Mouse (Mus musculus) forebrain, embryonic 16.5 days (tissue): ENCODE data around the gene Cr2. TPM values are rescaled to one million over a fixed set of nuclear protein-coding genes. Genes with fewer than 3 reads are reported as not detected.

Experiments used
- ATAC-seq: fragments of 200-750 bp; cut with Nextera tagmentation; 2 replicates; pipeline ENCODE4 v1.8.0; 2017; ENCODE audit warnings: mild to moderate bottlenecking, moderate library complexity
- H3K27ac ChIP-seq: fragments of 300-500 bp; sonication (generic); 2 replicates; pipeline ENCODE4 v1.5.1; 2014; ENCODE audit warnings: low read length, control low read depth
- H3K27me3 ChIP-seq: fragments of 300-500 bp; sonication (generic); replicated peaks from 2 replicates; pipeline ENCODE4 v1.6.1; 2014; ENCODE audit warnings: low read length; ENCODE audit not compliant: control insufficient read depth, insufficient read depth
- H3K36me3 ChIP-seq: fragments of 300-500 bp; sonication (generic); 2 replicates; pipeline ENCODE4 v1.6.1; 2014; ENCODE audit not compliant: control insufficient read depth, insufficient read depth
- H3K4me1 ChIP-seq: fragments of 300-500 bp; sonication (generic); replicated peaks from 2 replicates; pipeline ENCODE4 v1.6.1; 2014; ENCODE audit warnings: low read length; ENCODE audit not compliant: control insufficient read depth, insufficient read depth
- H3K4me2 ChIP-seq: fragments of 300-500 bp; sonication (generic); 2 replicates; pipeline ENCODE4 v1.6.1; 2014; ENCODE audit warnings: mild to moderate bottlenecking, low read length, control low read depth
- H3K4me3 ChIP-seq: fragments of 300-500 bp; sonication (generic); replicated peaks from 2 replicates; pipeline ENCODE4 v1.5.1; 2014; ENCODE audit warnings: mild to moderate bottlenecking, low read length, control low read depth
- H3K9ac ChIP-seq: fragments of 300-500 bp; sonication (generic); replicated peaks from 2 replicates; pipeline ENCODE4 v1.6.1; 2014; ENCODE audit warnings: low read depth, low read length, control low read depth
- H3K9me3 ChIP-seq: fragments of 300-500 bp; sonication (generic); 2 replicates; pipeline ENCODE4 v1.6.1; 2016; ENCODE audit warnings: low read length; ENCODE audit not compliant: control insufficient read depth
- whole genome bisulfite sequencing: fragments of 180-500 bp; shearing (Covaris S2); extraction: QIAGEN DNeasy Blood & Tissue Kit; methylation state at CpG from one replicate; pipeline ENCODE4 v1.1.7; 2014; 5-methylcytosine and 5-hydroxymethylcytosine counted together
- polyA plus RNA-seq: library from polyadenylated mRNA; unstranded; fragments of >200 nt; fragmentation: Nextera tagmentation; extraction: Ambion mirVana; gene quantifications from 2 replicates; pipeline ENCODE4 v1.2.1, GENCODE M21; 2015

Cr2 gene
- polyA plus RNA-seq, 1 experiment from 2014 or later = 1.2 TPM

GRCm38 (mm10) chr1:195129867-195130266, 46.6 kb downstream of the Cr2 start:
- Histone ChIP-seq H3K36me3 (peaks cover 5% of the 10 kb centered on the region), H3K4me1 (peaks cover 12% of the 10 kb centered on the region), H3K9ac (no peak overlapping the region), H3K27ac (no peak overlapping the region), H3K27me3 (no peaks in the 10 kb centered on the region), H3K4me2 (peak overlapping the region; percentile 25; the same call in 1 of the 2 replicates), H3K4me3 (no peak overlapping the region), H3K9me3 (no peaks in the 10 kb centered on the region)
- ATAC-seq = no peak
- 89% methylated on average over 1 of the region's 1 CpGs for WGBS

- no peak overlapping the region for H3K4me3 ChIP-seq
- no peak overlapping the region for H3K27ac ChIP-seq
- peaks cover 12% of the 10 kb centered on the region for H3K36me3 ChIP-seq
- no peak for ATAC-seq
- H3K4me2 ChIP-seq = no peak overlapping the region
- WGBS = 94% methylated on average over 1 of the region's 1 CpGs
- H3K27me3 ChIP-seq = no peaks in the 10 kb centered on the region
- no peaks in the 10 kb centered on the region for H3K4me1 ChIP-seq
- H3K9ac ChIP-seq = no peak overlapping the region
- no peaks in the 10 kb centered on the region for H3K9me3 ChIP-seq
Observed at GRCm38 (mm10) chr1:195114414-195114813, 62.1 kb downstream of the Cr2 start.

- Histone ChIP-seq H3K4me3 (no peak overlapping the region), H3K27ac (no peak overlapping the region), H3K36me3 (peaks cover 12% of the 10 kb centered on the region), H3K4me2 (no peak overlapping the region), H3K27me3 (no peaks in the 10 kb centered on the region), H3K9ac (no peak overlapping the region), H3K4me1 (no peaks in the 10 kb centered on the region), H3K9me3 (no peaks in the 10 kb centered on the region)
- 87% methylated on average over 4 of the region's 4 CpGs for WGBS
- no peak for ATAC-seq
Observed at GRCm38 (mm10) chr1:195113621-195114020, 62.9 kb downstream of the Cr2 start.

- ATAC-seq = no peak
- WGBS = 95% methylated on average over 4 of the region's 4 CpGs
- Histone ChIP-seq H3K9me3 (no peaks in the 10 kb centered on the region), H3K9ac (no peak overlapping the region), H3K36me3 (peaks cover 10% of the 10 kb centered on the region), H3K27me3 (no peaks in the 10 kb centered on the region), H3K4me2 (no peak overlapping the region), H3K4me3 (no peak overlapping the region), H3K4me1 (no peaks in the 10 kb centered on the region), H3K27ac (no peak overlapping the region)
Observed at GRCm38 (mm10) chr1:195100693-195101092, 75.8 kb downstream of the Cr2 start.

GRCm38 (mm10) chr1:195098004-195098403, 78.5 kb downstream of the Cr2 start:
- Histone ChIP-seq H3K27me3 (no peaks in the 10 kb centered on the region), H3K27ac (no peak overlapping the region), H3K4me2 (no peak overlapping the region), H3K9ac (no peak overlapping the region), H3K4me3 (no peak overlapping the region), H3K4me1 (no peaks in the 10 kb centered on the region), H3K36me3 (peaks cover 8% of the 10 kb centered on the region), H3K9me3 (no peaks in the 10 kb centered on the region)
- ATAC-seq = no peak
- 100% methylated on average over 1 of the region's 1 CpGs for WGBS

GRCm38 (mm10) chr1:195092220-195092720, 84.2 kb downstream of the Cr2 start, which contains the start of gene Cd46:
Gene Cd46 (minus strand): TSS chr1:195092249.
- peak within 1 kb of the TSS; percentile 37 for H3K4me3 ChIP-seq
- WGBS = 2% methylated on average over 14 of the region's 14 CpGs
- H3K9me3 ChIP-seq = no peaks in the 10 kb centered on the region
- peaks cover 3% of the 10 kb centered on the region; the same call in 1 of the 2 replicates for H3K36me3 ChIP-seq
- peaks cover 8% of the 10 kb centered on the region for H3K4me1 ChIP-seq
- no peaks in the 10 kb centered on the region for H3K27me3 ChIP-seq
- peak; percentile 95 for ATAC-seq
- no peak within 1 kb of the TSS for H3K27ac ChIP-seq
- peak within 1 kb of the TSS; percentile 6; the same call in 1 of the 2 replicates for H3K9ac ChIP-seq
- H3K4me2 ChIP-seq = peak within 1 kb of the TSS; percentile 52

GRCm38 (mm10) chr1:195091699-195092219, 84.8 kb downstream of the Cr2 start:
- H3K9me3 ChIP-seq = no peaks in the 10 kb centered on the region
- H3K4me2 ChIP-seq = peak overlapping the region; percentile 52
- no peaks in the 10 kb centered on the region for H3K27me3 ChIP-seq
- WGBS = 17% methylated on average over 11 of the region's 11 CpGs
- H3K36me3 ChIP-seq = peaks cover 3% of the 10 kb centered on the region; the same call in 1 of the 2 replicates
- H3K4me1 ChIP-seq = peaks cover 8% of the 10 kb centered on the region
- peak overlapping the region; percentile 37 for H3K4me3 ChIP-seq
- no peak overlapping the region for H3K27ac ChIP-seq
- H3K9ac ChIP-seq = peak overlapping the region; percentile 6; the same call in 1 of the 2 replicates
- ATAC-seq = peak; percentile 59

Other genes starting within 250 kb of the Cr2 start
- 25.7 and 30.5 TPM in 2 replicates for gene Cd34, start 237.9 kb downstream of the Cr2 start, polyA plus RNA-seq
- gene Cd46, start 84.5 kb downstream of the Cr2 start, polyA plus RNA-seq = 1.5 and 2.1 TPM in 2 replicates
- gene Cr1l, start 45.1 kb downstream of the Cr2 start, polyA plus RNA-seq = 43.8 and 47.4 TPM in 2 replicates